ENCODE assay signal across 32 mouse cellular contexts in the genomic region with DNA sequence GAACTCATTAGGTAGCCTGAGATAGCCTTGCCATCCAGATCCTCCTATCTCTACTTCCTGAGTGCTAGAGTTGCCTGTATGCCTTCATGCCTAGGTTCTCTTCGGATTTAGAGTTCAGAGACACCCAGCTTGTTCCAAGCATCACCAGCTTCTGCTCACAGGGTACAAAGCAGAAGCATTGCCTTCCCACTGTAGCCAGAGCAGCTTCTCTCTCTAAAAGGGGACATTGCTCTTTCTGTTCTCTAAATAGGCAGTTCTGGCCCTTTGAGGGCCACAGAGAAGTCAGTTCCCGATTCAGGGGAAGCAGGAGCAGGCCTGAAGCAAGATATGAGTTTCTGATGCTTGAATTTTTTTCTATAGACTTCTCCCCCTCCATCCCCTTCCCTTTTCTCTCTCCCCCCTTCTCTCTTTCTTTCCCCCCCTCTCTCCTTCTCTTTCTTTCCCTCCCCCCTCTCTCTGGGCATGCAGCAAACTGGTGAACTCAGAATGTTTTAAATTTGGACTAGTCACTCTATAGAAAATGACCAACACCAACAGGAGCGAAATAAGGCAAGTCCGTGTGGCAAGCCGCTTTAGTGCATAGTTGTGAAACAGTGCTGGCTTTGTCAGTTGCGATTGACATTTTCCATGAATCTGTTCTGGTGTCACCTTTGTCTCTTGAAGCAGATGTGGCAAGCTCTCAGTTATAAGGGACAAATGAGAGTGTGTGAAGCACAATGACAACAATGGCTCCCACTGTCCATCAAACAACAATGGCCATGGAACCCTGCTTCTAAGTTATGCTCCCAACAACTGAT.
DNase-seq lines count a peak whose midpoint lies in the region; ATAC-seq lines count a peak whose summit lies in the region.
"Had no signal": no experiment of that assay in that cellular context is flagged by ENCODE, and none has a peak within 500 bp of the region (broad histone marks: within the 10 kb centered on the region; RNA-seq: fewer than 3 reads in every experiment).

No protein-coding gene starts in this region.

- WGBS in hindbrain, embryonic 10.5 days = 73% methylated on average over 6 of the region's 6 CpGs
- 61% methylated on average over 6 of the region's 6 CpGs for WGBS in hindbrain, embryonic 14.5 days
- 86% methylated on average over 6 of the region's 6 CpGs for WGBS in midbrain, embryonic 11.5 days
- WGBS in midbrain, embryonic 13.5 days = 76% methylated on average over 6 of the region's 6 CpGs

- H3K4me2 ChIP-seq in hindbrain, embryonic 14.5 days (replicated peaks) = no peak overlapping the region
- no peak overlapping the region for H3K4me2 ChIP-seq in midbrain, embryonic 11.5 days
- no peak overlapping the region for H3K4me2 ChIP-seq in midbrain, embryonic 13.5 days (replicated peaks)
- H3K4me2 ChIP-seq: embryonic facial prominence, embryonic 13.5 days; forebrain, embryonic 15.5 days; heart, embryonic 11.5 days; intestine, embryonic 15.5 days; midbrain, embryonic 12.5 days; neural tube, embryonic 15.5 days had no signal

- DNase-seq in hindbrain, embryonic 10.5 days (ENCODE audit: low spot score) = peak; percentile 10
- no peak for DNase-seq in hindbrain, embryonic 14.5 days (ENCODE audit: low spot score)
- DNase-seq in midbrain, embryonic 11.5 days (ENCODE audit: low spot score, missing footprints) = peak; percentile 82
- DNase-seq in monocyte, adult 2 months (ENCODE audit: low read depth in 1 of 2, low spot score in 2 of 2) = peak; percentile 38 to 44
- no peak for DNase-seq in frontal cortex, postnatal 25 days (ENCODE audit: low spot score in 2 of 2)
- no peak for DNase-seq in urinary bladder, postnatal 36 days (ENCODE audit: low spot score in 2 of 2)
- DNase-seq: adrenal gland, postnatal 14 days; cerebellum, adult 8-10 months; cerebellum, postnatal 25 days; gastrocnemius, postnatal 14 days; heart, postnatal 4 days; kidney, adult 8-10 months; kidney, postnatal 4 days; liver; lung, postnatal 4 days; right cerebral cortex, postnatal 25 days; spleen, adult 18-20 months; thymus, adult 18-20 months; thymus, postnatal 25 days had no signal

- H3K9me3 ChIP-seq in hindbrain, embryonic 10.5 days = no peaks in the 10 kb centered on the region
- H3K9me3 ChIP-seq in hindbrain, embryonic 14.5 days (ENCODE audit: control insufficient read depth, low read length) = no peaks in the 10 kb centered on the region
- H3K9me3 ChIP-seq in midbrain, embryonic 11.5 days (ENCODE audit: control insufficient read depth, low read length) = no peaks in the 10 kb centered on the region
- no peaks in the 10 kb centered on the region for H3K9me3 ChIP-seq in midbrain, embryonic 13.5 days
- H3K9me3 ChIP-seq: embryonic facial prominence, embryonic 13.5 days; forebrain, embryonic 10.5 days; forebrain, embryonic 15.5 days; intestine, embryonic 15.5 days; midbrain, embryonic 12.5 days; neural tube, embryonic 15.5 days had no signal

- H3K4me1 ChIP-seq in hindbrain, embryonic 10.5 days (replicated peaks) = peaks cover 9% of the 10 kb centered on the region
- no peaks in the 10 kb centered on the region for H3K4me1 ChIP-seq in hindbrain, embryonic 14.5 days (replicated peaks; ENCODE audit: control insufficient read depth, insufficient read depth, low read length)
- no peaks in the 10 kb centered on the region for H3K4me1 ChIP-seq in midbrain, embryonic 11.5 days (ENCODE audit: control insufficient read depth, insufficient read depth, low read length)
- H3K4me1 ChIP-seq in midbrain, embryonic 13.5 days (replicated peaks) = 0 out of 2 replicates have a peak, but pooled peaks cover 5% of the 10 kb centered on the region
- H3K4me1 ChIP-seq: embryonic facial prominence, embryonic 13.5 days; forebrain, embryonic 10.5 days; forebrain, embryonic 15.5 days; intestine, embryonic 15.5 days had no signal

- no peak overlapping the region for H3K9ac ChIP-seq in hindbrain, embryonic 14.5 days
- no peak overlapping the region for H3K9ac ChIP-seq in midbrain, embryonic 11.5 days (ENCODE audit: low read length)
- no peak overlapping the region for H3K9ac ChIP-seq in midbrain, embryonic 13.5 days (replicated peaks)
- H3K9ac ChIP-seq: embryonic facial prominence, embryonic 13.5 days; forebrain, embryonic 15.5 days; intestine, embryonic 15.5 days; midbrain, embryonic 12.5 days; neural tube, embryonic 15.5 days had no signal

- no peaks in the 10 kb centered on the region for H3K36me3 ChIP-seq in hindbrain, embryonic 10.5 days
- H3K36me3 ChIP-seq in hindbrain, embryonic 14.5 days (replicated peaks; ENCODE audit: control insufficient read depth, insufficient read depth) = no peaks in the 10 kb centered on the region
- H3K36me3 ChIP-seq in midbrain, embryonic 11.5 days (ENCODE audit: control insufficient read depth, insufficient read depth, low read length) = no peaks in the 10 kb centered on the region
- H3K36me3 ChIP-seq in midbrain, embryonic 13.5 days = no peaks in the 10 kb centered on the region
- H3K36me3 ChIP-seq: embryonic facial prominence, embryonic 13.5 days; forebrain, embryonic 10.5 days; forebrain, embryonic 15.5 days; intestine, embryonic 15.5 days; midbrain, embryonic 12.5 days; neural tube, embryonic 15.5 days had no signal

- no peaks in the 10 kb centered on the region for H3K27me3 ChIP-seq in hindbrain, embryonic 10.5 days (ENCODE audit: insufficient read depth, poor library complexity, severe bottlenecking)
- no peaks in the 10 kb centered on the region for H3K27me3 ChIP-seq in hindbrain, embryonic 14.5 days (ENCODE audit: control insufficient read depth, insufficient read depth, low read length)
- no peaks in the 10 kb centered on the region for H3K27me3 ChIP-seq in midbrain, embryonic 11.5 days (ENCODE audit: control insufficient read depth, insufficient read depth, low read length)
- no peaks in the 10 kb centered on the region for H3K27me3 ChIP-seq in midbrain, embryonic 13.5 days
- H3K27me3 ChIP-seq: forebrain, embryonic 15.5 days; intestine, embryonic 15.5 days; midbrain, embryonic 12.5 days; neural tube, embryonic 15.5 days; Patski had no signal

- no peak for ATAC-seq in hindbrain, embryonic 14.5 days (ENCODE audit: low FRiP score)
- no peak for ATAC-seq in midbrain, embryonic 11.5 days (ENCODE audit: low FRiP score)
- no peak for ATAC-seq in midbrain, embryonic 13.5 days
- ATAC-seq in common myeloid progenitor, adult 5-6 weeks (replicated peaks; ENCODE audit: low read depth, poor library complexity, severe bottlenecking) = peak; percentile 74
- ATAC-seq: forebrain, embryonic 15.5 days; hindbrain, embryonic 16.5 days; intestine, embryonic 15.5 days; Patski had no signal

- H3K4me3 ChIP-seq in hindbrain, embryonic 10.5 days = no peak overlapping the region
- no peak overlapping the region for H3K4me3 ChIP-seq in hindbrain, embryonic 14.5 days (replicated peaks; ENCODE audit: low read length)
- H3K4me3 ChIP-seq in midbrain, embryonic 11.5 days (ENCODE audit: low read depth, low read length) = no peak overlapping the region
- no peak overlapping the region for H3K4me3 ChIP-seq in midbrain, embryonic 13.5 days (replicated peaks)
- H3K4me3 ChIP-seq: embryonic facial prominence, embryonic 13.5 days; forebrain, embryonic 10.5 days; forebrain, embryonic 15.5 days; intestine, embryonic 15.5 days; midbrain, embryonic 12.5 days; neural tube, embryonic 15.5 days had no signal

- peak overlapping the region; percentile 62; the same call in 1 of the 2 replicates for H3K27ac ChIP-seq in hindbrain, embryonic 10.5 days
- H3K27ac ChIP-seq in hindbrain, embryonic 14.5 days = no peak overlapping the region
- H3K27ac ChIP-seq in midbrain, embryonic 11.5 days (ENCODE audit: low read depth, low read length) = no peak overlapping the region
- no peak overlapping the region for H3K27ac ChIP-seq in midbrain, embryonic 13.5 days
- H3K27ac ChIP-seq: embryonic facial prominence, embryonic 13.5 days; forebrain, embryonic 10.5 days; forebrain, embryonic 15.5 days; intestine, embryonic 15.5 days; kidney, postnatal 0 days; midbrain, embryonic 12.5 days; neural tube, embryonic 15.5 days; stomach, postnatal 0 days had no signal

Comparison
In these comparisons a context has a peak if more than half of its experiments do, and no peak if none do; other contexts are left out.
1. DNase-seq: peak in hindbrain, embryonic 10.5 days (single experiment), midbrain, embryonic 11.5 days (single experiment) and monocyte, adult 2 months (2 of 2); none in hindbrain, embryonic 14.5 days (single experiment), frontal cortex, postnatal 25 days (0 of 2) and urinary bladder, postnatal 36 days (0 of 2).